Mouse (Mus musculus) lung, embryonic 16.5 days (tissue): ENCODE data around the gene Olfr764-ps1. TPM values are rescaled to one million over a fixed set of nuclear protein-coding genes. Genes with fewer than 3 reads are reported as not detected.
"Not testable (repeated sequence)": the region's sequence is repeated elsewhere in the genome, so short reads cannot be mapped to it uniquely, and the experiment has no call there.

Experiments
- ATAC-seq: fragments of 200-750 bp; cut with Nextera tagmentation; 2 replicates; pipeline ENCODE4 v1.8.0; 2017; ENCODE audit warnings: low read depth, mild to moderate bottlenecking, moderate library complexity
- H3K27ac ChIP-seq: fragments of 300-500 bp; sonication (generic); 2 replicates; pipeline ENCODE4 v1.5.1; 2014; ENCODE audit warnings: mild to moderate bottlenecking, control low read depth, low read length
- H3K27me3 ChIP-seq: fragments of 300-500 bp; sonication (generic); 2 replicates; pipeline ENCODE4 v1.6.1; 2014; ENCODE audit warnings: low read depth, low read length, mixed read lengths; ENCODE audit not compliant: control insufficient read depth, insufficient read depth
- H3K36me3 ChIP-seq: fragments of 300-500 bp; sonication (generic); 2 replicates; pipeline ENCODE4 v1.6.1; 2014; ENCODE audit warnings: low read length; ENCODE audit not compliant: control insufficient read depth, insufficient read depth
- H3K4me1 ChIP-seq: fragments of 300-500 bp; sonication (generic); replicated peaks from 2 replicates; pipeline ENCODE4 v1.6.1; 2014; ENCODE audit warnings: low read length, mixed read lengths; ENCODE audit not compliant: control insufficient read depth, insufficient read depth
- H3K4me2 ChIP-seq: fragments of 300-500 bp; sonication (generic); 2 replicates; pipeline ENCODE4 v1.6.1; 2014; ENCODE audit warnings: low read depth, low read length, control low read depth
- H3K4me3 ChIP-seq: fragments of 300-500 bp; sonication (generic); 2 replicates; pipeline ENCODE4 v1.5.1; 2014; ENCODE audit warnings: mild to moderate bottlenecking, low read length, control low read depth
- H3K9ac ChIP-seq: fragments of 300-500 bp; sonication (generic); 2 replicates; pipeline ENCODE4 v1.6.1; 2014; ENCODE audit warnings: low read length, control low read depth
- H3K9me3 ChIP-seq: fragments of 300-500 bp; sonication (generic); 2 replicates; pipeline ENCODE4 v1.6.1; 2016; ENCODE audit warnings: low read length; ENCODE audit not compliant: control insufficient read depth
- WGBS: fragments of 180-500 bp; shearing (Covaris S2); extraction: QIAGEN DNeasy Blood & Tissue Kit; methylation state at CpG from one replicate; pipeline ENCODE4 v1.1.7; 2014; 5-methylcytosine and 5-hydroxymethylcytosine counted together
- polyA plus RNA-seq: library from polyadenylated mRNA; unstranded; fragments of >200 nt; fragmentation: Nextera tagmentation; extraction: Ambion mirVana; gene quantifications from 2 replicates; pipeline ENCODE4 v1.2.1, GENCODE M21; 2015

Gene Olfr764-ps1
- polyA plus RNA-seq = not detected in 2 replicates

DNA sequence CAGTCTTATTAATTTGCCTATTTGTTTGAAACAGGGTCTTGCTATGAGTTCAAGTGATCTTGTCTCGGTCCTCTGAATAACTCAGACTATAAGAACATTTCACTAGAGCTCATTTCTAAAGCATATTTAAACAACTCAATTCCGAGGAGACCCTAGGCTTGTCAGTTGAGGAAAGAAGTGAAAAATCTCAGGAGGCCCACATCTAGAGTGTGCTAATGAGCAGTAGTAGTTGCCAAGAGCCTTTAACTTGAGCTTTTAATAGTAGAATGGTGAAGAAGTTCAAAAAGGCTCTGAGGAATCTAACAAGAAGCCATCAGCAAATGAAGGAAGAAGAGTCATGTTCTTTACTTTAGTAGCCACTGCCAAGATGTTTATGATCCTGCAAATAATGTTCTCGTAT lies at the start of gene Olfr764-ps1:
TSS of gene Olfr764-ps1 (minus strand) at position 101 of the 400 bp plus-strand sequence.
- no peak within 1 kb of the TSS for H3K27ac ChIP-seq
- H3K4me1 ChIP-seq = no peaks in the 10 kb centered on the region
- WGBS = 68% methylated on average over 3 of the region's 3 CpGs
- no peak within 1 kb of the TSS for H3K4me3 ChIP-seq
- no peaks in the 10 kb centered on the region for H3K9me3 ChIP-seq
- H3K27me3 ChIP-seq = no peaks in the 10 kb centered on the region
- H3K4me2 ChIP-seq = no peak within 1 kb of the TSS
- no peak for ATAC-seq
- H3K36me3 ChIP-seq = no peaks in the 10 kb centered on the region
- no peak within 1 kb of the TSS for H3K9ac ChIP-seq

DNA sequence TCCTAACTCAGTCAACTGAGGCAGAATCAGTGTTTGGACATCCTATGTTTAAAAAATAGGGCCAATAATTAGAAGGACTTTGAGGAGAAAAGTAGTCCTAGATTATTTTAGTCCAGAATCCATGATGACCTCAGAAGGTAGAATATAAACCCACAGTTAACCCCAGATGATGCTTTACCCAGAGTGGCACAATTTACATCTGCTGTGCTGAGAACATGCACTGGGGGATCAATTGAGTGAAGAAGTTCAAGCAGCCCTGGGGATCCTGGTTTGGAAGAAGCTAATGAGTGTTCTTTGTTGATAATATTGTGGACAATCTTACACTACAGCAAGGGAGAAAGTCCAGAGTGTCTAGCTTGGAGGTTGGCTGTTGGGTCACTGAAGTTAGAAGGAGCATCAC lies 43.1 kb upstream of the Olfr764-ps1 start, which contains the start of gene Olfr767:
TSS of gene Olfr767 (minus strand) at position 101 of the 400 bp plus-strand sequence.
- ATAC-seq, H3K9me3 ChIP-seq, H3K27me3 ChIP-seq, H3K4me3 ChIP-seq, H3K9ac ChIP-seq, H3K36me3 ChIP-seq, H3K4me1 ChIP-seq, H3K27ac ChIP-seq, H3K4me2 ChIP-seq: not testable (repeated sequence)

DNA sequence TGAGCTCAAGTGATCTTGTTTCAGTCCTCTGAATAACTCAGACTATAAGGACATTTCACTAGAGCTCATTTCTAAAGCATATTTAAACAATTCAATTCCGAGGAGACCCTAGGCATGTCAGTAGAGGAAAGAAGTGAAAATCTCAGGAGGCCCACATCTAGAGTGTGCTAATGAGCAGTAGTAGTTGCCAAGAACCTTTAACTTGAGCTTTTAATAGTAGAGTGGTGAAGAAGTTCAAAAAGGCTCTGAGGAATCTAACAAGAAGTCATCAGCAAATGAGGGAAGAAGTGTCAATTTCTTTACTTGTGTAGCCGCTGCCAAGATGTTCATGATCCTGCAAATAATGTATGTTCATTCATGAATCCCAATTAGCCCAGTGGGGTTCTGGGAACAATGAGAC lies 29.2 kb upstream of the Olfr764-ps1 start, which contains the start of gene Olfr766-ps1:
TSS of gene Olfr766-ps1 (minus strand) at position 101 of the 400 bp plus-strand sequence.
- Histone ChIP-seq H3K27me3 (no peaks in the 10 kb centered on the region), H3K9ac (no peak within 1 kb of the TSS), H3K4me2 (no peak within 1 kb of the TSS), H3K4me1 (no peaks in the 10 kb centered on the region), H3K27ac (no peak within 1 kb of the TSS), H3K36me3 (no peaks in the 10 kb centered on the region), H3K4me3 (no peak within 1 kb of the TSS), H3K9me3 (no peaks in the 10 kb centered on the region)
- 76% methylated on average over 2 of the region's 2 CpGs for WGBS
- no peak for ATAC-seq

GRCm38 (mm10) chr10:129049898-129050297 lies 10.2 kb upstream of the Olfr764-ps1 start, which contains the start of gene Olfr765:
TSS of gene Olfr765 (minus strand) at chr10:129049998.
- not testable (repeated sequence) for H3K36me3 ChIP-seq, H3K4me2 ChIP-seq, H3K4me1 ChIP-seq, H3K9ac ChIP-seq, H3K4me3 ChIP-seq, ATAC-seq, H3K9me3 ChIP-seq, H3K27me3 ChIP-seq, H3K27ac ChIP-seq

GRCm38 (mm10) chr10:129028343-129028742 lies 11.4 kb downstream of the Olfr764-ps1 start:
- WGBS = 56% methylated on average over 2 of the region's 2 CpGs
- no peak overlapping the region for H3K4me3 ChIP-seq

GRCm38 (mm10) chr10:129026018-129026662 lies 13.6 kb downstream of the Olfr764-ps1 start:
- H3K9me3 ChIP-seq = no peaks in the 10 kb centered on the region
- 50% methylated on average over 3 of the region's 3 CpGs for WGBS
- H3K36me3 ChIP-seq = no peaks in the 10 kb centered on the region
- H3K9ac ChIP-seq = no peak overlapping the region
- H3K4me2 ChIP-seq = no peak overlapping the region
- H3K27ac ChIP-seq = no peak overlapping the region
- no peaks in the 10 kb centered on the region for H3K27me3 ChIP-seq
- H3K4me3 ChIP-seq = no peak overlapping the region
- H3K4me1 ChIP-seq = no peaks in the 10 kb centered on the region
- no peak for ATAC-seq

More at GRCm38 (mm10) chr10:129028343-129028742, 11.4 kb downstream of the Olfr764-ps1 start:
- Histone ChIP-seq H3K9me3 (no peaks in the 10 kb centered on the region), H3K27ac (no peak overlapping the region), H3K27me3 (no peaks in the 10 kb centered on the region), H3K36me3 (no peaks in the 10 kb centered on the region), H3K9ac (no peak overlapping the region), H3K4me2 (no peak overlapping the region), H3K4me1 (no peaks in the 10 kb centered on the region)
- no peak for ATAC-seq

DNA sequence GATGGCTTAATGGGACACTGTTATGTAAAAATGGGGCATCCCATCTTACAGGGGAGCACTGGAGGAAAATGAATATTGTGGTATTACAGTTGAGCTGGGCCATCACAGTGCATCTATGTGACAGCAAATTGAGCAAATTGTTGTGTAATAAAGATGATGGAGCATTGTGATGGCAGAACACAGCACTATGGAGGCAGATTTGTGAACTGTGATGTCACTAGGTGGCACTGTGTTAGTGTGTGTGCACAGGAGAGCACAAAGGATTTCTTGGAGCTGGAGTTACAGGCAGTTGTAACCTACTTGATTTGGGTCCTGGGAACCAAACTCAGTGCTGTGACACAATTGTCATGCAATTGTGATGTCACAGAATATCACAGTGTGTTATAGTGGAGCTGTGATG lies 16.4 kb downstream of the Olfr764-ps1 start:
- H3K4me3 ChIP-seq = no peak overlapping the region
- H3K36me3 ChIP-seq = no peaks in the 10 kb centered on the region
- H3K9ac ChIP-seq = no peak overlapping the region
- H3K4me1 ChIP-seq = no peaks in the 10 kb centered on the region
- no peaks in the 10 kb centered on the region for H3K27me3 ChIP-seq
- no peak for ATAC-seq
- H3K4me2 ChIP-seq = no peak overlapping the region
- no peak overlapping the region for H3K27ac ChIP-seq
- no peaks in the 10 kb centered on the region for H3K9me3 ChIP-seq

DNA sequence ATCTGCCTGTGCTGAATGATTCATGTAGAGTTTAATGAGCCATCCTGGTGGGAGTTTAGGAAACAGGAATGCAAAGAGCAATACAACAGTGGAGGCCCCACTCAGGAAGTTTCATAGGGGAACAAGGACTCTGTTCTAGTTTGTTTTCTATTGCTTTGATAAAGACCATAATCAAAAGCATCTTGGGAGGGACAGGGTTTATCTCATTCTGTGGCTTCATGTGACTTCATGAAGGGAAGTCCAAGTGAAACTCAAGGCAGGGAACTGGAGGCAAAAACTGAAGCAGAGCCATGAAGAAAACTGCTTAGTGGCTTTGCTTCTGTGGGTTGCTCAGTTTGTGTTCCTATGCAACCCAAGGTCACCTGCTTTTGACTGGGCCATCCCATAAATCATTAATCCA lies 25.2 kb downstream of the Olfr764-ps1 start:
- Histone ChIP-seq H3K4me1 (no peaks in the 10 kb centered on the region), H3K9me3 (no peaks in the 10 kb centered on the region), H3K27ac (no peak overlapping the region), H3K27me3 (no peaks in the 10 kb centered on the region), H3K36me3 (no peaks in the 10 kb centered on the region), H3K4me3 (no peak overlapping the region), H3K9ac (no peak overlapping the region), H3K4me2 (no peak overlapping the region)
- no peak for ATAC-seq

GRCm38 (mm10) chr10:129011511-129011910 lies 28.2 kb downstream of the Olfr764-ps1 start:
- H3K4me1 ChIP-seq, H3K4me2 ChIP-seq, H3K9ac ChIP-seq, H3K9me3 ChIP-seq, H3K36me3 ChIP-seq, H3K4me3 ChIP-seq, H3K27ac ChIP-seq, H3K27me3 ChIP-seq: not testable (repeated sequence)
- WGBS = 54% methylated on average over 2 of the region's 5 CpGs
- ATAC-seq = peak; percentile 34; the same call in 1 of the 2 replicates
